Mouse (Mus musculus): ENCODE measurements around the gene Gm28102.
"Not testable (repeated sequence)": the region's sequence is repeated elsewhere in the genome, so short reads cannot be mapped to it uniquely, and the experiment has no call there.

Gene Gm28102

DNA sequence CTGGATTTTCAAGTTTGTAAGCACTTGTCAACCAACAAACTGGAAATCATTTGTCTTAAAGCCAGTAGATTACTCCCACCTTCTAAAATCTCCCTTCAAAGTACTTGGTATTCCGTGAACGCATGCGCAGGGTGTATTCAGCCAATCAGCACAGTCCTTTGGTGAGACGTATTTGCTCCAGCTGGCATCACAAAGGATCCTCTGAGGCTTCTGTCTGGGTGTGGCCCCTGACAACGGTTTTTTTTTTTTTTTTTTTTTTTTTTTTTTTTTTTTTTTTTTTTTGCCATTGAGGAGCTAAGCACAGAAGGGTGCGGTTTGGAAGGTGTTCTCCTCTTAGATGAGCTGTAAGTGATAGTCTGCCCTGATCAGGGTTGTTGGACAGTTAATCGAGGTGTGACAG, at the start of gene Gm28102:
Gene Gm28102, plus strand, starts transcription at position 301 of the 400 bp plus-strand sequence.
- not testable (repeated sequence) for DNase-seq

All from right cerebral cortex, postnatal 25 days (tissue).